In genomic region chr12:86614156-86614555, GRCm38 (mm10) we compare ENCODE assay signal across 8 mouse cellular contexts.
A peak's percentile ranks its signal among the peaks of the same experiment; 100 is the strongest.
DNase-seq lines count a peak whose midpoint lies in the region; ATAC-seq and TF ChIP-seq lines count a peak whose summit lies in the region.

No protein-coding gene starts in this region.

- dilution Hi-C loops in CH12.LX (cut with MboI; ENCODE audit: extremely low pct_ligation_motif_present, extremely low pct_unique_long_range_greater_than_20kb, low sequenced_read_pairs), result no loop called here

- no peaks in the 10 kb centered on the region for H3K9me3 ChIP-seq in CH12.LX (replicated peaks; ENCODE audit: low read length)

- no peaks in the 10 kb centered on the region for H3K4me1 ChIP-seq in CH12.LX (ENCODE audit: control insufficient read depth in 1 of 2, insufficient read depth in 2 of 2)

- peaks cover 65% of the 10 kb centered on the region for H3K27me3 ChIP-seq in CH12.LX (replicated peaks)

- TF ChIP-seq RAD21 in CH12.LX (IDR thresholded peaks at IDR 0.05; ENCODE audit: low read depth, low read length), result peak; percentile 79

- in situ Hi-C loops in CH12.LX (cut with MboI; ENCODE audit: low pct_ligation_motif_present, low pct_unique_long_range_greater_than_20kb, low sequenced_read_pairs), result loop anchor here (25.0 kb wide), 1 partner anchor 477 kb away; no protein-coding TSS in a partner anchor

- no peak for TF ChIP-seq POLR2A in CH12.LX (IDR thresholded peaks at IDR 0.05; ENCODE audit: low read depth, low read length)

- peak; percentile 26 for DNase-seq in CD4-positive, CD25-positive, alpha-beta regulatory T cell, adult 2 months (ENCODE audit: low read depth, low spot score)
- peak; percentile 18 for DNase-seq in CH12.LX (ENCODE audit: extremely low read depth)
- peak; percentile 45 to 61 for DNase-seq in cerebellum, adult 18-20 months
- peak; percentile 20 to 36 for DNase-seq in frontal cortex, postnatal 25 days (ENCODE audit: low spot score in 2 of 2)
- DNase-seq in kidney, postnatal 25 days, result peak; percentile 55 to 62
- peak; percentile 71 for DNase-seq in lung, postnatal 10 days

- ATAC-seq in CD4-positive, CD25-positive, alpha-beta regulatory T cell, adult 4 months, result no peak
- no peak for ATAC-seq in megakaryocyte, adult 5-6 weeks (ENCODE audit: poor library complexity, severe bottlenecking)

- no peaks in the 10 kb centered on the region for H3K79me2 ChIP-seq in CH12.LX (replicated peaks; ENCODE audit: control insufficient read depth, extremely low read depth, insufficient read depth, poor library complexity, severe bottlenecking)

- no peak for TF ChIP-seq EP300 in CH12.LX (IDR thresholded peaks at IDR 0.05; ENCODE audit: low read length)

- no peak overlapping the region for H3K4me3 ChIP-seq in CH12.LX (replicated peaks in 1 of 3; ENCODE audit: low read depth in 2 of 3, low read length in 2 of 3, poor library complexity in 1 of 3)

- no peak overlapping the region for H3K4me2 ChIP-seq in CH12.LX (ENCODE audit: insufficient read depth, low read depth, poor library complexity, severe bottlenecking)

- H3K27ac ChIP-seq in CH12.LX (ENCODE audit: insufficient read depth, low read depth), result no peak overlapping the region

- H3K36me3 ChIP-seq in CH12.LX (replicated peaks in 1 of 2; ENCODE audit: control insufficient read depth in 1 of 2, insufficient read depth in 1 of 2, low read length in 1 of 2), result no peaks in the 10 kb centered on the region

- peak; percentile 9 to 68; a peak in 2 of 4 replicates for TF ChIP-seq CTCF in CH12.LX (conservative IDR thresholded peaks at IDR 0.05 in 1 of 2, IDR thresholded peaks at IDR 0.05 in 1 of 2; ENCODE audit: low read depth in 2 of 2, low read length in 2 of 2)

- no peak overlapping the region for H3K9ac ChIP-seq in CH12.LX (ENCODE audit: insufficient read depth, low read depth)

TF ChIP-seq in CH12.LX, 34 proteins besides CTCF, POLR2A, EP300 and RAD21:
- peak; percentile 49 for TF ChIP-seq SMC3 (IDR thresholded peaks at IDR 0.05; ENCODE audit: low read depth, low read length)
- TF ChIP-seq TCF12 (IDR thresholded peaks at IDR 0.05; ENCODE audit: low read depth, low read length), result no peak

Comparison
In these comparisons a context has a peak if more than half of its experiments do, and no peak if none do; other contexts are left out.
1. DNase-seq: peak in every context shown above with its lines; median percentile 71 in lung, postnatal 10 days; 58 in kidney, postnatal 25 days; 53 in cerebellum, adult 18-20 months; 28 in frontal cortex, postnatal 25 days; 26 in CD4-positive, CD25-positive, alpha-beta regulatory T cell, adult 2 months; 18 in CH12.LX.